ENCODE assay signal across 8 mouse cellular contexts in the genomic region with DNA sequence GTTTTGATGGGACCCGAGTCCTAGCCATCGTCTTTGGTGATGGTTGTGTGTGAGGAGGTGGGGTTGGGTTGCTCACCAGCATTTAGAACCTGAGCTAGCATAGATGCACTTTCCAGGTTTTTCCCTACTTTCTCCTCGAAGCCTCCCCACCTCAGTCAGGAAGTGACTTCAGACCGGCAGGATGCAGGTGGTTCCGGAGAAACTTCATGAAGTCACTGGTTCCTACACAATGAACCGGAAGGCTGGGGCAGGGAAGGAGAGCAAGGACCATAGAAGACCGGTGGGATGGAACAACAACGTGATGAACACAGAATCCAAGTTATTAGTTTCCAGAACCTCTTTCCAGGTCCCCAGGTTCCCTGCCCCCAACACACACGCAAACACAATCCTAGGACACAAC. TPM values are rescaled to one million over a fixed set of nuclear protein-coding genes. Genes with fewer than 3 reads are reported as not detected.
DNase-seq lines count a peak whose midpoint lies in the region; ATAC-seq lines count a peak whose summit lies in the region.
"Had no signal": no experiment of that assay in that cellular context is flagged by ENCODE, and none has a peak within 500 bp of the region (broad histone marks: within the 10 kb centered on the region; RNA-seq: fewer than 3 reads in every experiment).

No protein-coding gene starts in this region.

- H3K9ac ChIP-seq in liver, embryonic 11.5 days (ENCODE audit: low read depth, low read length), result no peak overlapping the region
- 0 out of 2 replicates have a peak overlapping the region, but pooled peaks have one; percentile 24 for H3K9ac ChIP-seq in heart, embryonic 13.5 days
- no peak overlapping the region for H3K9ac ChIP-seq in kidney, embryonic 15.5 days
- no peak overlapping the region for H3K9ac ChIP-seq in stomach, embryonic 14.5 days (replicated peaks; ENCODE audit: low read depth, low read length)
- H3K9ac ChIP-seq: limb, embryonic 15.5 days had no signal

- H3K36me3 ChIP-seq in liver, embryonic 11.5 days (ENCODE audit: control insufficient read depth, insufficient read depth, low read length), result no peaks in the 10 kb centered on the region
- H3K36me3 ChIP-seq in heart, embryonic 13.5 days, result no peaks in the 10 kb centered on the region
- no peaks in the 10 kb centered on the region for H3K36me3 ChIP-seq in kidney, embryonic 15.5 days
- no peaks in the 10 kb centered on the region; the same call in 1 of the 2 replicates for H3K36me3 ChIP-seq in stomach, embryonic 14.5 days (ENCODE audit: control insufficient read depth, insufficient read depth, low read length)
- H3K36me3 ChIP-seq: limb, embryonic 15.5 days had no signal

- peaks cover 28% of the 10 kb centered on the region for H3K27me3 ChIP-seq in liver, embryonic 11.5 days (replicated peaks; ENCODE audit: control insufficient read depth, insufficient read depth, low read length)
- H3K27me3 ChIP-seq in heart, embryonic 13.5 days (replicated peaks), result peaks cover 60% of the 10 kb centered on the region
- peaks cover 71% of the 10 kb centered on the region for H3K27me3 ChIP-seq in kidney, embryonic 15.5 days
- peaks cover 19% of the 10 kb centered on the region for H3K27me3 ChIP-seq in stomach, embryonic 14.5 days (ENCODE audit: control insufficient read depth, insufficient read depth, low read length)

- H3K9me3 ChIP-seq in liver, embryonic 11.5 days (ENCODE audit: control insufficient read depth, low read length), result no peaks in the 10 kb centered on the region
- no peaks in the 10 kb centered on the region for H3K9me3 ChIP-seq in heart, embryonic 13.5 days
- H3K9me3 ChIP-seq in kidney, embryonic 15.5 days (replicated peaks), result no peaks in the 10 kb centered on the region
- no peaks in the 10 kb centered on the region for H3K9me3 ChIP-seq in stomach, embryonic 14.5 days (ENCODE audit: control insufficient read depth, low read depth, low read length)
- H3K9me3 ChIP-seq: limb, embryonic 15.5 days had no signal

- H3K4me3 ChIP-seq in liver, embryonic 11.5 days (ENCODE audit: low read depth, low read length), result no peak overlapping the region
- H3K4me3 ChIP-seq in heart, embryonic 13.5 days, result peak overlapping the region; percentile 18
- H3K4me3 ChIP-seq in kidney, embryonic 15.5 days (replicated peaks), result no peak overlapping the region
- no peak overlapping the region for H3K4me3 ChIP-seq in stomach, embryonic 14.5 days (ENCODE audit: low read depth, low read length)
- H3K4me3 ChIP-seq: limb, embryonic 15.5 days had no signal

- no peak for ATAC-seq in liver, embryonic 11.5 days (replicated peaks; ENCODE audit: low FRiP score)
- no peak for ATAC-seq in heart, embryonic 13.5 days (ENCODE audit: extremely low read depth, insufficient number of reproducible peaks, low FRiP score, low TSS enrichment)
- ATAC-seq in kidney, embryonic 15.5 days (replicated peaks; ENCODE audit: low FRiP score), result no peak
- no peak for ATAC-seq in stomach, embryonic 14.5 days (ENCODE audit: insufficient number of reproducible peaks, insufficient read depth, low FRiP score, low read depth)

- WGBS in liver, embryonic 11.5 days, result 53% methylated on average over 9 of the region's 9 CpGs
- 61% methylated on average over 9 of the region's 9 CpGs for WGBS in heart, embryonic 13.5 days
- 78% methylated on average over 9 of the region's 9 CpGs for WGBS in kidney, embryonic 15.5 days
- WGBS in stomach, embryonic 14.5 days, result 83% methylated on average over 9 of the region's 9 CpGs

- peaks cover 36% of the 10 kb centered on the region for H3K4me1 ChIP-seq in liver, embryonic 11.5 days (replicated peaks; ENCODE audit: control insufficient read depth, insufficient read depth, low read length)
- peaks cover 64% of the 10 kb centered on the region for H3K4me1 ChIP-seq in heart, embryonic 13.5 days
- H3K4me1 ChIP-seq in kidney, embryonic 15.5 days, result peaks cover 64% of the 10 kb centered on the region
- H3K4me1 ChIP-seq in stomach, embryonic 14.5 days (ENCODE audit: control insufficient read depth, insufficient read depth, low read length), result peaks cover 19% of the 10 kb centered on the region; the same call in 1 of the 2 replicates

- H3K4me2 ChIP-seq in liver, embryonic 11.5 days, result peak overlapping the region; percentile 14
- peak overlapping the region; percentile 71 for H3K4me2 ChIP-seq in heart, embryonic 13.5 days
- H3K4me2 ChIP-seq in kidney, embryonic 15.5 days, result peak overlapping the region; percentile 55; the same call in 1 of the 2 replicates
- no peak overlapping the region for H3K4me2 ChIP-seq in stomach, embryonic 14.5 days (replicated peaks; ENCODE audit: low read depth, low read length)
- H3K4me2 ChIP-seq: limb, embryonic 15.5 days had no signal

- 0 out of 2 replicates have a peak overlapping the region, but pooled peaks have one; percentile 8 for H3K27ac ChIP-seq in liver, embryonic 11.5 days (ENCODE audit: low read depth, low read length)
- peak overlapping the region; percentile 81 for H3K27ac ChIP-seq in heart, embryonic 13.5 days (replicated peaks)
- H3K27ac ChIP-seq in kidney, embryonic 15.5 days, result peak overlapping the region; percentile 73
- 0 out of 2 replicates have a peak overlapping the region, but pooled peaks have one; percentile 39 for H3K27ac ChIP-seq in stomach, embryonic 14.5 days (ENCODE audit: low read length)
- H3K27ac ChIP-seq: limb, embryonic 15.5 days had no signal

- no peak for DNase-seq in liver, embryonic 11.5 days (ENCODE audit: low spot score)
- no peak for DNase-seq in liver
- no peak for DNase-seq in gastrocnemius, adult 8-10 months (ENCODE audit: low spot score in 2 of 2)
- DNase-seq in gastrocnemius, postnatal 10 days, result no peak

RNA-seq across cellular contexts. Expression of a gene that starts 2.9 kb away (rescaled TPM):
- 9.1 and 10.1 TPM in 2 replicates for polyA plus RNA-seq in liver, embryonic 11.5 days (2014; fragmentation: Nextera tagmentation; extraction: Ambion mirVana)
- 5.0 and 7.1 TPM in 2 replicates for polyA plus RNA-seq in heart, embryonic 13.5 days (2015; fragmentation: Nextera tagmentation; extraction: Ambion mirVana)
- polyA plus RNA-seq in kidney, embryonic 15.5 days (2015; fragmentation: Nextera tagmentation; extraction: Ambion mirVana), result 13.3 TPM in 2 replicates
- polyA plus RNA-seq in stomach, embryonic 14.5 days (2014; fragmentation: Nextera tagmentation; extraction: Ambion mirVana), result 5.6 and 8.8 TPM in 2 replicates
- total RNA-seq in gastrocnemius, adult 8-10 months (2022), result under 1 TPM; 0.13 to 0.89 (median 0.35) TPM
- 1 to 10 TPM; 1.1 to 3.7 TPM for total RNA-seq in gastrocnemius, postnatal 10 days (2021)

RNA-seq across cellular contexts. Expression of a gene that starts 5.9 kb away (rescaled TPM):
- 6.8 and 7.3 TPM in 2 replicates for polyA plus RNA-seq in liver, embryonic 11.5 days (2014; fragmentation: Nextera tagmentation; extraction: Ambion mirVana)
- 17.8 and 18.3 TPM in 2 replicates for polyA plus RNA-seq in heart, embryonic 13.5 days (2015; fragmentation: Nextera tagmentation; extraction: Ambion mirVana)
- 26.9 and 28.4 TPM in 2 replicates for polyA plus RNA-seq in kidney, embryonic 15.5 days (2015; fragmentation: Nextera tagmentation; extraction: Ambion mirVana)
- 11.3 and 12.0 TPM in 2 replicates for polyA plus RNA-seq in stomach, embryonic 14.5 days (2014; fragmentation: Nextera tagmentation; extraction: Ambion mirVana)
- total RNA-seq in gastrocnemius, adult 8-10 months (2022), result 1 to 10 TPM; 1.2 to 3.9 (median 2.3) TPM
- total RNA-seq in gastrocnemius, postnatal 10 days (2021), result 10 to 100 TPM; 12.6 to 21.5 TPM

RNA-seq across cellular contexts. Expression of a gene that starts 11.2 kb away (rescaled TPM):
- polyA plus RNA-seq in liver, embryonic 11.5 days (2014; fragmentation: Nextera tagmentation; extraction: Ambion mirVana), result 0.75 and 0.81 TPM in 2 replicates
- 0.28 and 0.60 TPM in 2 replicates for polyA plus RNA-seq in heart, embryonic 13.5 days (2015; fragmentation: Nextera tagmentation; extraction: Ambion mirVana)
- polyA plus RNA-seq in kidney, embryonic 15.5 days (2015; fragmentation: Nextera tagmentation; extraction: Ambion mirVana), result 4.3 and 5.8 TPM in 2 replicates
- polyA plus RNA-seq in stomach, embryonic 14.5 days (2014; fragmentation: Nextera tagmentation; extraction: Ambion mirVana), result 0.69 and 1.5 TPM in 2 replicates
- under 1 TPM in 2 of 4 experiments, not detected in 2; 0.27 to 0.46 TPM for total RNA-seq in gastrocnemius, adult 8-10 months (2022)
- under 1 TPM in 1 of 2 experiments, not detected in 1; 0.63 TPM for total RNA-seq in gastrocnemius, postnatal 10 days (2021)

RNA-seq across cellular contexts. Expression of a gene that starts 14.0 kb away (rescaled TPM):
- polyA plus RNA-seq in liver, embryonic 11.5 days (2014; fragmentation: Nextera tagmentation; extraction: Ambion mirVana), result 138 and 140 TPM in 2 replicates
- polyA plus RNA-seq in heart, embryonic 13.5 days (2015; fragmentation: Nextera tagmentation; extraction: Ambion mirVana), result 125 and 137 TPM in 2 replicates
- 178 and 179 TPM in 2 replicates for polyA plus RNA-seq in kidney, embryonic 15.5 days (2015; fragmentation: Nextera tagmentation; extraction: Ambion mirVana)
- 164 and 167 TPM in 2 replicates for polyA plus RNA-seq in stomach, embryonic 14.5 days (2014; fragmentation: Nextera tagmentation; extraction: Ambion mirVana)
- 10 to 100 TPM; 29.8 to 36.3 (median 35.5) TPM for total RNA-seq in gastrocnemius, adult 8-10 months (2022)
- 10 to 100 TPM; 46.0 to 51.4 TPM for total RNA-seq in gastrocnemius, postnatal 10 days (2021)

RNA-seq across cellular contexts. Expression of a gene that starts 15.9 kb away (rescaled TPM):
- polyA plus RNA-seq in liver, embryonic 11.5 days (2014; fragmentation: Nextera tagmentation; extraction: Ambion mirVana), result 7.6 and 9.6 TPM in 2 replicates
- polyA plus RNA-seq in heart, embryonic 13.5 days (2015; fragmentation: Nextera tagmentation; extraction: Ambion mirVana), result 9.0 and 9.5 TPM in 2 replicates
- polyA plus RNA-seq in kidney, embryonic 15.5 days (2015; fragmentation: Nextera tagmentation; extraction: Ambion mirVana), result 10.4 and 13.0 TPM in 2 replicates
- 9.2 and 13.3 TPM in 2 replicates for polyA plus RNA-seq in stomach, embryonic 14.5 days (2014; fragmentation: Nextera tagmentation; extraction: Ambion mirVana)
- 1 to 10 TPM; 1.6 to 3.3 (median 3.0) TPM for total RNA-seq in gastrocnemius, adult 8-10 months (2022)
- total RNA-seq in gastrocnemius, postnatal 10 days (2021), result 1 to 10 TPM; 2.8 to 3.8 TPM

Comparison
In these comparisons a context has a peak if more than half of its experiments do, and no peak if none do; other contexts are left out.
1. H3K27ac ChIP-seq: peak in every context shown above with its lines; median percentile 81 in heart, embryonic 13.5 days; 73 in kidney, embryonic 15.5 days; 39 in stomach, embryonic 14.5 days; 8 in liver, embryonic 11.5 days.